Mouse (Mus musculus) v-Abl transformed pro-B cells (cell line): ENCODE data around the gene D630023F18Rik.

Experiments
- in situ Hi-C, 2 experiments: fragments of 400-800 bp; cut with MboI; formaldehyde crosslinking; loops; one replicate each; pipeline ENCODE4 v1.15.1; 2025; ENCODE audit not compliant: unreplicated experiment in 2 of 2

The D630023F18Rik gene

GRCm38 (mm10) chr1:65122574-65123372 is at the start of gene D630023F18Rik:
Gene D630023F18Rik, minus strand, starts transcription at chr1:65123214.
- in situ Hi-C loops, result loop anchor here in 1 of 2 experiments (25.0 kb wide), 1 partner anchor 265 kb away; no protein-coding TSS in a partner anchor

GRCm38 (mm10) chr1:65171579-65171978 is 48.6 kb upstream of the D630023F18Rik start:
- in situ Hi-C loops, result loop anchor here in 1 of 2 experiments (10.0 kb wide), 1 partner anchor 457 kb away; no protein-coding TSS in a partner anchor

- in situ Hi-C loops, result loop anchor here in 1 of 2 experiments (10.0 kb wide), 1 partner anchor 455 kb away; no protein-coding TSS in a partner anchor
Observed at GRCm38 (mm10) chr1:65169947-65170346, 46.9 kb upstream of the D630023F18Rik start.

GRCm38 (mm10) chr1:65169536-65169935 is 46.5 kb upstream of the D630023F18Rik start:
- in situ Hi-C loops, result no loop called here

- in situ Hi-C loops, result no loop called here
Observed at GRCm38 (mm10) chr1:65167496-65167895, 44.5 kb upstream of the D630023F18Rik start.

- in situ Hi-C loops, result no loop called here
Observed at GRCm38 (mm10) chr1:65162210-65162609, 39.2 kb upstream of the D630023F18Rik start.

GRCm38 (mm10) chr1:65156111-65156510 is 33.1 kb upstream of the D630023F18Rik start:
- in situ Hi-C loops, result no loop called here

- in situ Hi-C loops, result no loop called here
Observed at GRCm38 (mm10) chr1:65154814-65155213, 31.8 kb upstream of the D630023F18Rik start.

- in situ Hi-C loops, result no loop called here
Observed at GRCm38 (mm10) chr1:65147971-65148370, 25.0 kb upstream of the D630023F18Rik start.

- in situ Hi-C loops, result no loop called here
Observed at GRCm38 (mm10) chr1:65147326-65147725, 24.3 kb upstream of the D630023F18Rik start.

- in situ Hi-C loops, result no loop called here
Observed at GRCm38 (mm10) chr1:65146601-65147000, 23.6 kb upstream of the D630023F18Rik start.

- in situ Hi-C loops, result no loop called here
Observed at GRCm38 (mm10) chr1:65144783-65145182, 21.8 kb upstream of the D630023F18Rik start.

GRCm38 (mm10) chr1:65137560-65137959 is 14.5 kb upstream of the D630023F18Rik start:
- in situ Hi-C loops, result no loop called here

- in situ Hi-C loops, result no loop called here
Observed at GRCm38 (mm10) chr1:65132833-65133232, 9.8 kb upstream of the D630023F18Rik start.

GRCm38 (mm10) chr1:65131671-65132070 is 8.7 kb upstream of the D630023F18Rik start:
- in situ Hi-C loops, result no loop called here

GRCm38 (mm10) chr1:65130226-65130625 is 7.2 kb upstream of the D630023F18Rik start:
- in situ Hi-C loops, result no loop called here

GRCm38 (mm10) chr1:65129634-65130180 is 6.7 kb upstream of the D630023F18Rik start:
- in situ Hi-C loops, result no loop called here

- in situ Hi-C loops, result loop anchor here in 1 of 2 experiments (25.0 kb wide), 1 partner anchor 268 kb away; no protein-coding TSS in a partner anchor
Observed at GRCm38 (mm10) chr1:65119438-65119837, 3.6 kb downstream of the D630023F18Rik start, which contains the start of gene Gm28845. Gene Gm28845, minus strand, starts transcription at chr1:65119558.

- in situ Hi-C loops, result loop anchor here in 1 of 2 experiments (25.0 kb wide), 1 partner anchor 269 kb away; no protein-coding TSS in a partner anchor
Observed at GRCm38 (mm10) chr1:65118150-65118913, 4.7 kb downstream of the D630023F18Rik start.

GRCm38 (mm10) chr1:65113536-65114172 is 9.4 kb downstream of the D630023F18Rik start:
- in situ Hi-C loops, result loop anchor here in 1 of 2 experiments (5.0 to 25.0 kb wide), 2 partner anchors 64 to 274 kb away; no protein-coding TSS in a partner anchor
